Mouse (Mus musculus): ENCODE results near the gene Kcnmb3.

Kcnmb3 gene

DNA sequence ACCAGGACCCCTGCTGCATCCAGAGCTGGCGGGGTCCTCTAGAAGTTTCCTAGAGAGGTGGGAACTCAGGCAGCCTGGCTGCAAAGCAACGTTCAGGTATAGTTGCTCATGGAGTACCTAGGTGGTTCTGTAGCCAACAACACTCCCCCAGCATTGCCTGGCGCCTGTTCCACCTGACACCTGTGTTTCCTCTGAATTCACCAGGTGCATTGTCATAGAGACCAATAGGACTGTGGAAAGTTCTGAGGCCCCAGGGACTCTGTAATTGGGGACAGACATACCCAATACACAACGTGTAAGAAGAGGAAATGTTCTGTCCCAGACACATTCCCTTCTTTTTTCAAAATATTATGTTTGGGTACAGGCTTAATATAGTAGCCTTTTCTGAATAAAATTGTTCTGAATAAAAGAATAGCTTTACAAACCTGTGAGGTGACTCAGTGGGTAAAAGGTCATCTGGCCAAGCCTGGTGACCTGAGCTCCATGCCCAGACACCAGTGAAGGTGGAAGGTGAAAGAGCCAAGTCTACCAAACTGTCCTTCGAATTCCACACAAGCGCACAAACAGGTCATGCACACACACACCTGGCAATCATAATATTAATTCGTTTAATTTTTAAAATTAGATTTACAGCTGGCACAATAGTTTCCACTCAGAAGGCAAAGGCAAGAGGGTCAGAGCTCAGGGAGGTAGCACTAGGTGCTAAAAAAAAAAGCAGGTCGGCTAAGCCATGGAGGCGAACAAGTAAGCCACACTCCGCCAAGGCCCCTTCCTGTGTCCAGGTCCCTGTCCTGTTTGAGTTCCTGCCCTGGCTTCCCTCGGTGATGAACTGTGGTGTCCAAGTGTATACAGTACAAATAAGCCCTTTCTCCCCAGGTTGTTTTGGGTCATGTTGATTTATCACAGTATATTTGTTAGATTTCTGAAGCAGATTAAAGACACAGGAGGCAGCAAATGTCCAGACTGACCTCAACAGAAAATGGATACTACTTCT, at the start of gene Kcnmb3:
TSS of gene Kcnmb3 (minus strand) at position 135 of the 994 bp plus-strand sequence.
- DNase-seq: no peak

DNA sequence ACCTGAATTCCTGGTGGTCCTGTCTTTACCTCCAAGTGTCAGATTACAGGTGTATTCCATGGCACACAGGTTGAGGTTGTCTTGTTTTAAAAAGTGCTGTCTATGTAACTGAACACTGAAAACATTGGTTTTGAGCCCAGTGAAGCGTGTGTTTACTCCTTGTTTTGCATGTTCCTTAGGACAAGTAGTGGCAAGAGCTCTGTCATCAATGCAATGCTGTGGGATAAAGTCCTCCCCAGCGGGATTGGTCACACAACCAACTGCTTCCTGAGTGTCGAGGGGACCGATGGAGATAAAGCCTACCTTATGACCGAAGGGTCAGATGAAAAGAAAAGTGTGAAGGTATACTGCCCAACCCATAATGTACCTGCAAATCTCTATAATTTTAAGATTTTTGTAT, 46.1 kb upstream of the Kcnmb3 start:
- DNase-seq: no peak

DNA sequence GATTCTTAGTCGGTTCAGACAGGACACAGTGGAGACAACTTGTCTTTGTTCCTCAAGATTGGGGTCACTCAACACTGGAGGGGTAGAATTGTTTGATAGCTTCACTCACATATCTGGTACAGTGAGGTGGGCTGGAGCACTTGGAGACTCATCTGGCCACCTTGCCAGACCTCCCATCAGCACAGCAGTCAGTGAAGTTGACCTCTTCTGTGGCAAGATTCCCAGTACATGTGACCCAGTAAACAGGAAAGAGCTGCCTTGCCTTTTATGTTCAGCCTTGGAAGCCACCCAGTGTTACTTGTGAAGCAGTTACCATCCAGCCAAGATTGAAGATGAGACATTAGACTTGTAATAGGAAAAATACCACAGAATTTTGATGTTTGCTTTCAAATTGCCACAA, 45.5 kb upstream of the Kcnmb3 start:
- DNase-seq: peak; percentile 37 to 38

DNA sequence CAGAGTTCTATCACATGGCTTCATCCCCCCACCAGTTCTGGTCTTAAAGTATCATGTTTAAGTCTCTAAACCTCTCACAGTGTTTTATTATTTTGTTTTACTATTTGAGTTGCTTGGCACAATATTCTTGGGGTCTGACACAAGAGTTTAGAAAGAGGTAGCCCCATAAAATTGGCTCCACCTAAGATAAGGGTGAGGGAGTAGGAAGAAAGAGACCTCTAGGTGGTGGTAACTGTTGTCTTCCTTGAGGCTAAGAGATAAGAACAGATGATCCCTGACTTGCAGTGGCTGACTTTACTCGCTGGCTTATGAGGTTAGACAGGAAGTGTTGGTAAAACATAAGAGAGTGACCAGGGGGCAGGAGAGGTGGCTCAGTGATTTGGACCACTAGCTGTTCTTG, 43.7 kb upstream of the Kcnmb3 start:
- DNase-seq: no peak

DNA sequence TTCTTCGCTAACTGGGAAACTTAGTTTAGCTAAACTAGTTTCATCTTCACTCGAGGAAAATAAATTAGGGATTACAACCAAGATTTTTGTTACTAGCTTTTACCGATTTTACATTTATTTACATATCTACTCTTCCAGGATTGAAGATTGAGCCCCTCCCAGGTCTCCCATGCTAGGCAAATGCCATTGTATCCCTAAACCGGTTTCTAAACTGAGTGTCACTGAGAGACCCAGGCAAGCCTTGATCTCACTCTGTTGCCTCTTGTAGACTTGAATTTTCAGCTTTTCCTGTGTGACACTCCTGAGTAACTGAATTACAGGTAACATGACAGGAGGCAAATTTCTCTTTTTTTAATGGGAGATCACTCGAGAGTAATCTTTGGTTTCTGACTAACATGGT, 38.0 kb upstream of the Kcnmb3 start:
- no peak for DNase-seq

DNA sequence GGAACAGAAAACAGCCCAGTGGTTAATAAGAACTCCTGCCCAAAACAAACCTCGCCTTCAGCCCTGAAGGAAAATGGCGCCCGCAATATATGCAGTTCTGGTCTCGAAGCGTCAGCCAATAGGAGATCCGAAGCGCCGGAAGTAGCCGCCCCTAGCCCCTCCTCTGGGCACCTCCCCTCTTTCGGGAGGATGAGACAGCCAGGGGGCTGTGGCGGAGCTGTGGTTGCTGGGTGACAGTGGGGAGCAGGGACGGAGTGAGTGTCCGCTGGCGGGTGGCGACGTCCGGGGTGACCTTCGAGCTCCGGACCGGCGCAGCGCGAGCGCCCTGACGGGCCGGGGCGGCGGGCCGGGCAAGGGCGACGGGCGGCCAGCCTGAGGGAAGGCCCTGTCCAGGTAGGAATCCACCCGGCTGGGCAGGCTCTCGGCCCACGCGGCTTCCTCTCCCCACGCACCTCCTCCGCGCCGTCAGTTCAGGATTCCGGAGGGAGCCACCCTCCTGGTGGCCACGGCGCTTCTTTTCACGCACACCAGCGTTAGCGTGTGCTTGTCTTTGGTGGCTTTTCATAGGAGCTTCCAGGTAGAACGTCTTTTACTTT, 37.4 kb upstream of the Kcnmb3 start, which contains the start of gene Mfn1:
TSS of gene Mfn1 (plus strand) at position 163 of the 596 bp plus-strand sequence.
- peak; percentile 95 to 96 for DNase-seq

DNA sequence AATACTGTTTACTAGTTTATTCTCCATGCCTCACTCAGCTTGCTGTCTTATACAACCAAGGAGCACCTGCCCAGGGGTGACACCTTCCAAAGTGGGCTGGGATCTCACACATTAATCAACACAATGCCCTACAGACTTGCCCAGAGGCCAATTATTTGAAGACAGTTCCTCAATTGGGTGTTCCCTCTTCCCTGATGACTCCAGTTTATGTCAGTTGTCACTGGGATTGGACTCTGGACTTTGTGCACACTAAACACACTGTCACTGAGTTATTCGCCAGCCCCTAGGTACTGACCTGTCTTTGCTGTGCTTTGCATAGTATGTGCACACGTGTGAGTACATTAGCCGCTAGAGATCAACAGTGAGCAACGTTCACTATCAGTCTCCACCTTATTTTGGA, 35.1 kb upstream of the Kcnmb3 start:
- DNase-seq: no peak

DNA sequence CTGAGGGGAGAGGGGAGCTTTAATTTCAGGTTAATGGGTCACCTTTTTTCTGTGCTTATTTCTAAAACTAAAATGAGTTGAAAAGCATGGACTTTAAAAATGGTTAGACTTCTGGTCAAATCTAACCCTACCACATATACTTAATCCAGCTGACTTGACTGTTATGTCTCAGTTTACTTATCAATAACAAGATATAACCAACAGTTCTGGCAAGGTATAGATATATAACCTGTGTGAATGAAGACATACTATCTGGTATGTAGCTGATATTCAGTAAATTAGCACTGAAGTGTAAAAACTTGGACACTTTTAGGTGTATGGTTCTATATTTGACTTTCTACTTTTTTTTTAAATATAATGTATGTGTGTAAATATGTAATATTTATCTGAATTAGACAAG, 21.5 kb upstream of the Kcnmb3 start:
- DNase-seq: no peak

DNA sequence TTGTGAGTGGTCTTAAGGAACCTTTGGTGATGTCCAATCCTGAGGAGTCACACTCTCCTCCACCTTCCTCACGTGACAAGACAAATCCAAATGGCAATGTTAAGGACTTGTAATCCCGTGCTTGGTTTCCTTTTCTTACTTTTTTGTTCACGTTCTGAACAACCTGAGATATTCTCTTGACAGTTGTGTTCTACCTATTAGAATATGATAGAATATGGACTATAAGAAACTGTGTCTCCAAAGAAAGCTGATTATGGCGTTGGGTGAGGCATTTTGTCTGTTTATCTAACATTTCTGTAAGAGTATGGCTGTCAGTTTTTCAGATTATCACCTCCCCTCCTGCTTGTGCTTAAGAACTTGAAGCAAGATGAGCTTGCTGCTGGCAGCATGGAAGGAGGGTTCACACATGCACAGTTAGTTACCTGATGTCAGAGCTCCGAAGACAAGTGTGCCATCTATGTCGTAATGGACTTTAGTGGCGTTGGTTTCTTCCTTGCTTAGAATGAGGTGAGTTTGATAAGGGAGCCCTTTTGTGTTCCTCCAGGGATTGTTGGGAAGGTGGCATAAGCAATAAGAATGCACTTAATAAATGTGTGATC, 20.8 kb upstream of the Kcnmb3 start:
- DNase-seq: no peak

DNA sequence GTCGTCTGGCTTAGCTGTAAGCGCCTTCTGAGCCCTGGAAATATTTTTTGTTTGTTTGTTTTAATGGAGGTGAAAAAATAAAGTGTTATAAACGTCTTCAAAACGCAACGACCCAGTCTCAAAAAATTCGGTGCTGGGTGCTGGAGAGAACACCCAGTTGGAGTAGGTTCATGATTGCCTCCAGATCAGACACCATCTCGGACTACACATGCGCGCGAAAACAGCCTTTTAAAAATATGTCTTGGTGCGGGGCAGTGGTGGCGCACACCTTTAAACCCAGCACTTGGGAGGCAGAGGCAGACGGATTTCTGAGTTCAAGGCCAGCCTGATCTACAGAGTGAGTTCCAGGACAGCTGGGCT, 19.1 kb upstream of the Kcnmb3 start:
- peak in 1 of 2 experiments; percentile 14 for DNase-seq

DNA sequence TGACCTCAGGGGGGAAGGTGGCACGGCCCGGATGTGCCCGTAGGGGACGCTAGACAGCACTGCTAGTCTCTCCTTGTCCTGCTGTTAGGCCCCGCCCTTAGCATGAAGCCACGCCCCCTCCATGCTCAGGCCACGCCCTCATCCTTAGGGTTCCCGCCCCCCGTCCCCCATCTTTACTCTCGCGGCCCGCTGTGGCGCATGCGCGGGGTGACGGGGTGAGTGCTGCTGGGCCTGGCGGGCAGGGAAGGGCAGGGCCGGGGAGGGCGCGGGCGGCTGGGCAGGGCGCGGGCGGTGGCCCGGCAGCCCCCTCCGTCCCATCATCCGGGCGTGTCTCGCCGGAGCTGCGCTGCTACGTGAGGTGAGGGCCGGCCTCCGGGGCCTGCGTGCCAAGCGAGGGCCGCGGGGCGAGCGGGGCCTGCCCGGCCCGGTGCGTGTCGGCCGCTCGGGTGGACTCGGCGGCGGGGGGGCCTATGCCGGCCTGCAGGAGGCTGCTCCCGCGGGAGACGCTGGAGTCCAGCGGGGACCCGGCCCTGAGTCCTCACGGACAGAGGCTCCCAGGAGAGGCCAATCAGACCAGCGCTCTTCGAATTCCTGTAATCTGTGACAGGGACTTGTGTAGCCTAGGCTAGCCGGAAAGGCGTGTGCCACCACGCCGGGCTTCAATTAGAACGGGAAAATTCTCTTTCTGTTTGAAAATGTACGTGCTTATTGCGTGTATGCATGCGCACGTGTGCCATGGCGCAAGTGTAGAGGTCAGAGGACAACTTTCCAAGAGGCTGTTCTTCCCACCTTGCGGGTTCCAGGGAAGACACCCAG, 18.6 kb upstream of the Kcnmb3 start:
- peak; percentile 98 for DNase-seq

DNA sequence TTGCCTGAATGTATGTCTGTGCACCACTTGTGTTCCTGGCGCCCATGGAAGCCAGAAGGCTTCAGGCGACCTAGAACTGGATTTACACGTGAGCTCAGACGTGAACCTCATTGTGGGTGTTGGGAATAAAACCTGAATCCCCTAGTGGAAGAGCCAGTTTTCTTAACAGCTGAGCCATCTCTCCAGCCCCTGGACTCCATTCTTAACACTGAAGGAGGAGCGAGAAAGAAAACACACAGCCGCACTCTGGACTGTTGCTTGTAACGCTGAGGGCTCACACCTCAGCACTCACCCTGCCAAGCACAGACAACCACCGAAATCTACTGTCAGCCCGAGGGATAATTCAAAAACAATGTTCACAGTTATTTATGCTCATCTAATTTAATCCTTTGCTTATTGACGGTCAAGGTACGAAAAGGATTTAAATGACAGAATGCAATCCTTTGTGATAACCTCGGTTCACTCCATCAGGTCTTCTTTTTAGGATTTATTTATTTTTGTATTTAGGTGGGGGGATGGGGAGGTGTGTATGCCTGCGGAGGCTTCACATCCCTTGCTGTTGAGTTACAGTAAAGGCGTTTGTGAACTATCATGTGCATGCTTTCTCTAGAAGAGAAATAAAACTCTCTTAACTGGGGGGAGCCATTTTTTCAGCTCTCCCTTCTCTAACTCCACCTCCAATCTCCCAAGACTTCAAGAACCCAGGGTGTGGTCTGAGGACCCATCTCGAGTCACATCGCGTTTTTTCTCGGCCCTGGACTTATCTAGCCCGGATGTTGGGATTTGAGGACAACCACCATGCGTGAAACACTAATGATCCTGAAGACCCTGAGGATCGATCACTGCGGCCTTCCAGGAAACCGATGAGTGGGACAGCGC, 17.7 kb upstream of the Kcnmb3 start, which contains the start of gene Zfp639:
TSS of gene Zfp639 (plus strand) at position 764 of the 879 bp plus-strand sequence.
- no peak for DNase-seq

DNA sequence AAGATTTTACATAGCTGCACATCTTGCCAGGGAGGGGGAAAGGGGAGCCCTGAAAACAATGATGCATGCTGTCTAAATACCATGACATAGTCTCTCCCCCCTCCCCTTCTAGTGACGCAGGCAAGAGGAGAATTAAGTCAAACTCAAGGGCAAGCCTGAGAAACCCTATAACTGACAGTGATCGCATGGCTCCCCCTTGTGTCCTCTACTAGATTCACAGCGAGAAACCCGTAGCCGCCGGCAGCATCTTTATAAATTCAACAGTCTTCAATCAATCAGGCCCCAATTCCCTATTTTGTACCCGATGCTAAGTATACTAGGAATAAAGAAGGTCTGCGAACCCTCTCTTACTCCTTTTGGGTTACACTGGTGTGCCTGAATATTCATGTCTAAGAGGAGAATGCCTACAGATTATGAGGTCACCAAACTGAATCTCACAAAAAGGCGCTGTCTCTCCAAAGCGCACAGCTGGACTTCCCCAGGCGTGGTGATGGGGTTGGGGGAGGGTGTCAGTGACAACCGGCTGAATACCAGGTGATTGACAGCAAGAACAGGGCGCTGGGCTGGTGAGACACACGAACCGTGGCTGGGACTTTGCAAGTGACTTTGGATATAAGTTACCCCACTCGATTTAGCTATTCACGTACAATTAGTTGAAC, 16.8 kb upstream of the Kcnmb3 start:
- peak; percentile 54 to 78 for DNase-seq

DNA sequence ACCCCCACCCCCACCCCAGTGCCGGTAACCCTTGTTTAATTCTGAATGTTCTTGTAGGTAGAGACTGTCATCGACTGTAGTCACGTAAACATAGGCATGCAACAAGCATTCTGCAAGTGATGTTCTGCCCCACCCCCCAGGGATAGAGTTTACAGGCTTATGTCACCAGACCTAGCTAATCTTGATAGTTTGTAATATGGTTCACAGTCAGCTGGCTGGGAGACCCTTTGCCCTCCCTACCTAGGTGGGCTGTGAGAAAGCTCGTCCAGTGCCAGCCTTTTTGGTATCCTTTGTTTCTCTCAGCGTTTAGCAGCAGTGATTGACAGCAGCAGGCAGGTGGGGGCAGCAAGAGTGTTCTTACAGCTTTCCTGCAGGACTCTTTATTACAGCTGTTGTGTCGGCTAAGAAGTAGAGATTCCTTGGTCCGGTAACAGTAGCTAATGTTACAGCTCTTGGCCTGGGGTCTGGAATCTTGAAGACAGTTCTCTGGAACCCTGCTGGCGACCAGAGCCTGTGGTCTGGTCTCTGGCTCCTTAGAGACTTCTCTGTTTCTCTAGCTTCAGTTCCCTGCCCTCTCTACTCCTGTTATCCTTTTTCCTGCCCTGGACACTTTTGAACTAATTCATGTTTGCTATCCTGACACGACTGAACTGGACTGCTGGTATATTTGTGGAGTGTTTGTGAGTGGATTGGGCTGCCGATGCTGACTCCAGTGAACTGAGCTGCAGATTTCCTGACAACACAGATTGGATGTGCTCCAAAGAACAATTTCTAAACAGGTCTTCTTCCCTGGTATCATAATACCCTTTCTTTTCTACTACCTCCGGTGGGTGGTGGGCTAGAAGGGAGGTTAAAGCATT, 14.6 kb upstream of the Kcnmb3 start:
- DNase-seq: no peak

DNA sequence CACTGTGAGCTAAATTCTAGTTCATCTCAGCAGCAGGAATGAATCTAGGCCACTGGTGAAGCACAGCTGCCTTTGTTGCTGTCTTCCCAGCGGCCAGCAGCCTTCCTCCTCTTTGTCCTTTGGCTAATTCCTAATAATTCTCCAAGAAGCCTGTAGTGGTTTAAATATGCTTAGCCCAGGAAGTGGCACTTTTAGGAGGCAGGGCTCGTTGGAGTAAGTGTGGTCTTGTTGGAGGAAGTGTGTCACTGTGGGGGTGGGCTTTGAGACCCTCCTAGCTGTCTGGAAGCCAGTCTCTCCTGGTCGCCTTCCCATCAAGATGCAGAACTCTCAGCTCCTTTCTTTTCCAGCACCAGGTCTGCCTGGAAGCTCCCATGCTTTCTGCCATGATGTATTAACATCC, 13.8 kb upstream of the Kcnmb3 start:
- no peak for DNase-seq

DNA sequence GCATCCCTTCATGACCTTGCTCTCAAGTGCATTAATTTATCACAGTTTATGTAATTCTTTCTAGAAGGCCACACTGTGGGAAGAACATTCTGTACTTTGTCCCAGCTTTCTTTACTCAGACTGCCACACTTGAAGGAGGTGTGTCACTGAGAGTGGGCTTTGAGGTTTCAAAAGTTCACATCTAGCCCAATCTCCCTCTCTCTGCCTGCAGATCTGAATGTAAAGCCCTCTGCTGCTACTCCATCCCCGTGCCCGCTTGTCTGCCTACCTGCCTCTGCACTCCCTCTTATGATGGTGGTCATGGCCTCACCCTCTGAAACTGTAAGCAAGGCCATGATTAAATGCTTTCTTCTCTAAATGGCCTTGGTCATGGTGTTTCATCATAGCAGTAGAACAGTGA, 8.3 kb upstream of the Kcnmb3 start:
- DNase-seq: no peak

DNA sequence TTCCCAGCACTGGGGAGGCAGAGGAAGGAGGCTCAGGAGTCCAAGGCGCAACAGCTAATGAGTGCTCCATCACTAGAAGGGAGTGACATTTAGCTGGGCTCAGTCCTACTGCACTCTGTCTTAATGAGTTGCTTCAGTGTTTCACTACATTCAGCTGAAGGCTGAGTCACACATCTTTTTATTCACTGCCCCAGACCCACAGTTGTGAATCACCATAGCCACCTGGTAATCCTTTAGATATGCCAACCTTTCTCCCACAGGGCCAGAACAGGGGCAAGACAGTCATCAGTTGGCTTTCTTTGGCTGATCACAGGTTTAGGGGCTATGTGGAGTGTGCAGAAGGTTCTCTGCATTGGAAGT, 4.7 kb upstream of the Kcnmb3 start:
- no peak for DNase-seq

DNA sequence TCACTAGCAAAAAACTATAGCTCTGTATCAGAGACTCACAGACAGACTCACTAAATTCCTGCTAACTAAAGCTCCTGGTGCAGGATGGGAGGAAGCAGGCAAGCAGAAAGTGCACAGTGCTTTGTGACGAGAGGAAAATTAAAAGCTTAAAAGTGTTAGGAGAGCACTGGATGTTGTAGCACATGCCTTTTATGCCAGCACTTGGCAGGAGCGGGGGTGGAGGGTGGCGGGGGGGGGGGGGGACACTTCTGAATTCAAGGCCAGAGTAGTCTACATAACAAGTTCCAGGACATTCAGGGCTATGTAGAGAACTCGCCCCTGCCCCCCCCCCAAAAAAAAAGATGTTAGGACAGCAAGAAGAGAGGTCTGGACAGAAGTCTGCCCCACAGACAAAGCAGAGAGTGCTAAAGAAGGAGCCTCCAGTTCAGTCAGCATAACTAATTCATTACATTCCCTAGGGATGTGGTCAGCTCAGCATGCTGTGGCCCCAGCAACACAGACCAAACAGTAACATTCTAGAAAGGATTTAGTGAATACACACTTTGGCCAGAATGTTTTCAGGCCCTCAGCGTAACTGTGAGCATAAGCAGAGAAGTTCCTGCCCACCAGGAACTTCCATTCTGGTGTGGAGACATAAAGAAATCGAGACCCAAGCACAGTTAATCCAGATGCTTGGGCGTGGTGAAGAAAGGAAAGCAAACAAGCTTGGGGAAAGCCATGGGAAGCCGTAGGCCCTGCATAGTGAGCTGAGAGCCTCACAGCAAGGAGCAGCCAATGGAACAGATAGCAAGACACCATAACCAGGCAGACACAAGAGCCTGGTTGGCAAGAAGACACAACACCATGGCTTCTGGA, 4.1 kb upstream of the Kcnmb3 start:
- DNase-seq: no peak

DNA sequence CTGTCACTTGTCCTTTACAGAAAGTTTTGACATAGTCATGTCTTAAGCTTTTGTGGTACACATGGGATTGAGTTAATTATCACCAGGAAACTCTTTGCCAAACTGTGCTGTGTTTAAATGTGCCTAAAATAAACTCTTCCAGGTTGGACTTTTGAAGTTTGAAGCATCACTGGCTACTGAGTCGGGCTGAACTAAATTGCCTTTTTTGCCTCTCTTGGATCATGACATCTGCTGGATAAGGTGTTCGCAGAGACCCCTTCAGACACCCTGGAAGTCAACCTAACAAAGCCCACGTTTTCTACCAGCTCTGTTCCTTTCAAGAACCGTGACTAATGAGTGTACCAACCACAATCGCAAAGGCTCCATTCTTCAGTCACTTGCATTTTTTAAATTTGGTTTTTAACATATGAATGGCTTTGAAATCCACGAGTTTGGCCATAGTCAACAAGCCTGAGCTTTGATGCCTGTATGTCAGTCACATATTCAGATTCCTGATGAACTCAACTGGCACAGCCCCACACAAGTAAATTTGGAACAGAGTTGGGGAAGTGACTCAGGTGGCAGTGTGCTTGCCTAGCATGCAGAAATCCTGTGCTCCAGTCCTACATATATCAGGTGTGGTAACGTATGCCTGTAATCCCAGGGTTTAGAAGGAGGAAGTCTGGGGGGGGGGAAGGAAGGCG, 3.2 kb upstream of the Kcnmb3 start:
- DNase-seq: no peak

All from lung, postnatal 4 days (tissue).